Mouse (Mus musculus) right cerebral cortex, postnatal 10 days (tissue): Measurements from ENCODE around the gene Ccr3.
"Not testable (repeated sequence)": the region's sequence is repeated elsewhere in the genome, so short reads cannot be mapped to it uniquely, and the experiment has no call there.

Source experiments
- DNase-seq, 2 experiments: peaks; one replicate each; pipeline ENCODE4 v3.0.0; 2021; ENCODE audit warnings: low spot score in 2 of 2

Ccr3 gene

DNA sequence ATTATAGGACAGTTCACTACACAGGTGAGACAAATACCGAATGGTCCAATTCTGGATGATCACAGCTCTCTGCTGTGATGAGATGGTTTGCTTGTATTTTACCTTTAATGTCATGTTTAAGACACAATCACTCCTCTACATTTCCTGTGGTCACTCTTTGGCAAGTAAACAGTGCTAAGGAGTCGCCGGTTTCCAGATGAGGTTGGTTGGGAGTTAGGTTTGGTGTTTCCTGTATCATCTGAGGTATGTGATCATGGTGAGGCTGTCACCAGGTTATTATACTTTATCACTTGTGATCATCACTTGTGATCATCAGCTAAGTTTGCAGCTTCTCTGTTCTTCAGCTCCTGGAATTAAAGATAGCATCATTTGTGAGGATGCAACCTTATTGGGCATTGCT, 19.2 kb downstream of the Ccr3 start:
- DNase-seq: no peak

DNA sequence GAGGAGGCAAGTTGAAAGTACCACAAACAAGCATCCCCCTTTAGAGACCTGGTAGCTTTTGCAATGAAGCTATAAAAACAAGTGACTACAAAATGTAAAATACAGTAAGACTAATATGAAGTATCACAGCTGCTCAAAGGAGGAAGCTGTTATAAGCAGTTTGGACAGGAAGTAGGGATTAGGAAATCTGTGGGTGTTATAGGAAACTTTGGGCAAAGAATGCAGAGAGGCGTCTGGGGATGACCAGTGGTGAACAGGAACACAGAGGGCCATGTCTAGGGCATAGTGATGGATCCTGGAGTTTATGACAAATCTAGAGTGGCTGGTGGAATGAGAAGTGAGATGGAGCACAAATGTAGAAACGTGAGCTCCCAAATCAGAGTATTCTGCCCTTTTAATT, 31.8 kb downstream of the Ccr3 start:
- DNase-seq: no peak

DNA sequence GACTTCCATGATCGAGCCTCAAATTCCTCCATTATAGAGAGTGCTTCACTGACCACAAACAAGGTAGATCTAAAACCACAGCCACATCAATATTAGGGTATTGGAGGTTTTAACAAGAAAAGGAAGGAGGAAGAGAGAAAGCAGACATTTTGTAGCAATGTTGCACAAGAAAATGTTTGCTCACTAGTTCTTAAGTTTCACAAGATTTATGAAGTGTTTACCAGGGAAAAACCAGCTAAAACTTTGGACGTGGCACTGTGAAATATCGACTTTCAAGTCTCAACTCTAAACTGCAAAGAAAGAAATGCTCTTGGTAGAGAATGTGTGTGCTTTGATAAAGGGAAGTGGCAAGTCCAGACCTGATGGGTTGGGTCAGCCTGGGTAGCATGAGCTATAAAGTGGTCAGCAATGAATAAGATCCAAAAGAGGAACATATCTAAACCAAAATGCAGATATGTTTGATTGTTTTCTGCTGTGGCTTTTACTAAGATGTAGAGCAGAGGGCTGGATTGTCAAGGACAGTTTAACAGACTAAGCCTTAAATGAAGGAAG, 34.5 kb downstream of the Ccr3 start:
- DNase-seq: no peak

DNA sequence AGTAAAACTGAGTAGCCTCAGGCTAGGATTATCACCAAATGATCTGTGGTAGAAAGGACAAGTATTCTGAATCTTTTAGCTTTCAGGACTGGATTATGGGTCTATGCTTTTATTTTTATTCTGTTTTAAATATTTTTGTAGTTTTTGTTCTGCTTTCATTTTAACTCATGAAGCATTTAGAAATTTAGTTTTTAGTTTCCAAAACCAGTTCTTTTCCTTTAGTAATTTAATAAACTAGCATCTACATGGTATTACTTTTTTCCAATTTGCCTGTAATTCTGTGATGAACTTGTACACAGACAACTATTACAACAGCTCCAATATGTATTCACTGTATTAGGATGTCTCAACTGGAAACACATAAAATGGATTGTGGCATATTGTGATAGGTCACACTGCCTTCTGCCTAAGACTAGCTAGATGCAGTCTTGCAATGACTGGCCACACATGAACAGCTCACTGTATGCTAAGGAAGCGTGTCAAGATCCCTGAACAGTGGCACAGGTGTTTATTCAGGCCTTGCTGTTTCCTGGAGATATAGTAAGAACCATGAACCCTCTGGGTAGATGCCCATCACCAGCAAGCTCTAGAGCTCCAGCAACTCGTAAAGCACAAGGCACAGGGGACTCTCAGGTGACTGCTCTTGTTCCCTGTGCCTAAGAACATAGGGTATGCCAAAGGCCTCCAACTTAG, 38.0 kb downstream of the Ccr3 start:
- DNase-seq: no peak

DNA sequence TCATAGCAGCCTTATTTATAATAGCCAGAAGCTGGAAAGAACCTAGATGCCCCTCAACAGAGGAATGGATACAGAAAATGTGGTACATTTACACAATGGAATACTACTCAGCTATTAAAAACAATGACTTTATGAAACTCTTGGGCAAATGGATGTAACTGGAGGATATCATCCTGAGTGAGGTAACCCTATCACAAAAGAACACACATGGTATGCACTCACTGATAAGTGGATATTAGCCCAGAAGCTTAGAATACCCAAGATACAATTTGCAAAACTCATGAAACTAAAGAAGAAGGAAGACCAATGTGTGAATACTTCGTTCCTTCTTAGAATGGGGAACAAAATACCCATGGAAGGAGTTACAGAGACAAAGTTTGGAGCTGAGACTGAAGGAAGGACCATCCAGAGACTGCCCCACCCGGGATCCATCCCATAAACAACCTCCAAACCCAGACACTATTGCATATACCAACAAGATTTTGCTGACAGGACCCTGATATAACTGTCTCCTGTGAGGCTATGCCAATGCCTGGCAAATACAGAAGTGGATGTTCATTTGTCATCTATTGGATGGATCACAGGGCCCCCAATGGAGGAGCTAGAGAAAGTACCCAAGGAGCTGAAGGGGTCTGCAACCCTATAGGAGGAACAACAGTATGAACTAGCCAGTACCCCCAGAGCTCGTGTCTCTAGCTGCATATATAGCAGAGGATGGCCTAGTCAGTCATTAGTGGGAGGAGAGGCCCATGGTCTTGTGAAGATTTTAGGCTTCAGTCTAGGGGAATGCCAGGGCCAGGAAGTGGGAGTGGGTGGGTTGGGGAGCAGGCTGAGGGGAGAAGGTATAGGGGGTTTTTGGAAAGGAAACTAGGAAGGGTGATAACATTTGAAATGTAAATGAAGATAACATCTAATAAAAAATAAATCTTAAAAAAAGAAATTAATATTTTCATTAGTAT, 40.0 kb downstream of the Ccr3 start:
- DNase-seq: not testable (repeated sequence)

DNA sequence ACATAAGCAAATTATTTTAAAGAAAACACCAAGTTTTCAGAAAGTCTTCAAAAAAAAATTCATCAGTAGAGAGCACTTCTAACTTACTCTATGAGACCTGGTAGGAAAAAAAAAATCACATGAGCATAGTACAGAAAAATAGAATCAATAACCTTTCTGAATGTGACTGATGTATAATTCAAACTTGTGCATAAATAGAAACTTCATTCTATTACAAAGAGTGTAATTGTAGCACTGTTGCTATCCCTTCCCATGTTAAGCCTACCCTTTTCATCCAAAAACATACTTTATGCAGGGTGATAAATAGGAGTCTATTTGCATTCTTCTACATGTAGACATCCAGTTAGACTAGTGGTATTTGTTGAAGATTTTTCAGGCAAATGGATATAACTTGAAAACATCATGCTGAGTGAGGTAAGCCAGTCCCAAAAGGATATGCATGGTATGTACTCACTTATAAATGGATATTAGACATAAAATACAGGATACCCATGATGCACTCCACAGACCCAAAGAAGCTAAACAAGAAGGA, 44.9 kb downstream of the Ccr3 start:
- DNase-seq: no peak

DNA sequence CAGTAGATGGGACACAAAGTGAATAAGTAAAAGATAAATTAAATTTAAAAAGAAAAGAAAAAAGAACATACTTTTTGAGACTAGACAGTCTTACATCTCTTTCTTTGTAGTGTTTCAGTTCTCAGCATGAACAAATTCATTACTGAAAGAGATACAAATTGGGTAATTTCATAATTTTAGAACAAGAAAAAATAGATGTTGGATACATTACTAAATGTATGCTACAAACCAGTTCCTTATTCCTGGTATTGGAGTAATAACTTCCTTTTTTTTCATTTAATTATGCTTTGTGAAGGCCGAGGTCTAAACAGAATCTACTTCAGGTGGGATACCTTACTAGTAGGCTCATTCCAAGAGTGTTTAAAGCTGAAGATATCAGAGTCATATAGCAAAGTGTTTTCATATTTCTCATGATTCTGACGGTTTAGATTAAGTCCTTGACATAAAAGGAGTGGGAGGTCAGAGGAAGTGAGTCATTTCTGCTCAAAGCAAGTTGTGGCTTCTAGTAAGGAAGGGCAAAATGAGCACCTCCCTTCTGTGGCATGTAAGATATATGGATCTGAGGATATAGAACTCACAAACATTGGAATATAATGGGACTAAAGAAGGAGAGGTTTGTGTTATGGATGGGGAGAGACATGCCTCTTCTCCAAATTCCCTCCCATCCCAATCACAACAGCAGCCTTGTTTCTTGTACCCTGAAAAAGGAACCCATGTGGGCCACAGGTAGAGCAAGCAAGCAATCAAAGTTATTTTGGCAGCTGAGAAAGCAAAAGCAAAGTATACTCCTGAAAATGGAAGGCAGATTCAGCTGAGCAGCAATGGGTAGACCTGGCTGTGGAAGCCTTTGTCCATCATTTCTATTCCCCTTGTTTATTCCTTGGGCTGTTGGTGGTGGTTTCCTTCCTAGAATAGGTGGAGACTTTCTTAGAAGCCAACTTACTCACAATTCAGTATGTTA, 46.6 kb downstream of the Ccr3 start:
- no peak for DNase-seq

DNA sequence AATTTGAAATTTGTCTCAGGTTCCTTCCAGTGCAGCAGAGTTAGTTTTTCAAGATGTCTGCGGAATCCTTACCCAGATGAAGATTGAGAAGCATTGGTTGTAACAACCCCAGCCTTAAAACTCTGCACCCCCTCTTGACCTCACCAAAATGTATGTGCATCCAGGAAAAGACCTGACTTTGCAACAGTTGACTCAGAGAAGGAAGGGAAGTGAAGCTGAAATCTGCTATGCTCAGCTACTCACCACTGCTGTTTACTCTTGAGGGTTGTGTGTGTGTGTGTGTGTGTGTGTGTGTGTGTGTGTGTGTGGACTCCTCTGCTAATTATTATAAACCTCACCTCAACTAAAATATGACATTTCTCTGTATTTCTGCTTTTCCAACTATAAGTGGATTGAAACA, 49.7 kb downstream of the Ccr3 start:
- DNase-seq: peak in 1 of 2 experiments; percentile 25

DNA sequence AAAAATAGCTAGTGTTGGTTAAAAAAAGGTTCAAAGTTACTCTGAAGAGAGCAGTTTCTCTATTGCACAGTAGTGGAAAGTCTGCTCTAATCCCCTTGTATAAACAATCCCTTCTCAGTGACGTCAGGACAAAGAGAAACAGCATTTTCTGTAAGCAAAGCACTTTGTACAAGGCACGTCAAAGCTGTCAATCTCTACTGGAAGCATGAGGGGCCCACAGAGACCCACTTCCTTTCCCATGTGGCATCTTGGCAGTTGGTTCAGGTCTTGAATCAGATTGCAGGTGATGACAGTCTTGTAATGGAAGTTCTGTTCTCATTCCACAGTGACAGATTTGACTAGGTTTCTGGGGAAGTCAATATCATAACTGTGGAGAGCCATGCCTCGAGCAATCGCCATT, 58.0 kb downstream of the Ccr3 start:
- no peak for DNase-seq

DNA sequence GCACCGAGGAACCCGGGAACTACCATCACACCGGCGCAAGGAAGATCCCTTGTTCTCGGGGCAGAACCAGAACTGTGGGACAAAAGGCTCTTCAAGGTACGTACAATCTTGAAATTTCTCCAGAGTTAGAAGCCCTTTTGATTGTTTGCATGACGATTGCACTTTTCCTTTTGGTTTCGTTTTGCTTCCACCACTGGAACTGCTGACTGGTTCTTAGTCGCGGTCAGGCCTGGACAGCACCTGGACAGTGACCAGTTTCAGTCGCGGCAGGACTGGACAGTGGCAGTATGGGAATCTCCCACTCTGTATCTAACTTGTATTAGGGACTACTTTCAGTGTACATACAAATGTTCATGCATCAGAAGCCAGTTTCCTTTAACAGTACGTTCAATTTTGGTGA, 58.7 kb downstream of the Ccr3 start:
- DNase-seq: not testable (repeated sequence)
